Mouse (Mus musculus) bone marrow macrophage, adult 2 months (primary cell): ENCODE data around the gene Mroh2a.

Experiments used
- CTCF ChIP-seq: IDR thresholded peaks from 2 replicates; pipeline ENCODE4 v1.5.1; 2012; ENCODE audit warnings: low read depth, mild to moderate bottlenecking, low read length, moderate library complexity
- POLR2A ChIP-seq: IDR thresholded peaks from 2 replicates; pipeline ENCODE4 v1.6.1; 2012; ENCODE audit warnings: mild to moderate bottlenecking, low read depth, low read length, borderline replicate concordance

DNA sequence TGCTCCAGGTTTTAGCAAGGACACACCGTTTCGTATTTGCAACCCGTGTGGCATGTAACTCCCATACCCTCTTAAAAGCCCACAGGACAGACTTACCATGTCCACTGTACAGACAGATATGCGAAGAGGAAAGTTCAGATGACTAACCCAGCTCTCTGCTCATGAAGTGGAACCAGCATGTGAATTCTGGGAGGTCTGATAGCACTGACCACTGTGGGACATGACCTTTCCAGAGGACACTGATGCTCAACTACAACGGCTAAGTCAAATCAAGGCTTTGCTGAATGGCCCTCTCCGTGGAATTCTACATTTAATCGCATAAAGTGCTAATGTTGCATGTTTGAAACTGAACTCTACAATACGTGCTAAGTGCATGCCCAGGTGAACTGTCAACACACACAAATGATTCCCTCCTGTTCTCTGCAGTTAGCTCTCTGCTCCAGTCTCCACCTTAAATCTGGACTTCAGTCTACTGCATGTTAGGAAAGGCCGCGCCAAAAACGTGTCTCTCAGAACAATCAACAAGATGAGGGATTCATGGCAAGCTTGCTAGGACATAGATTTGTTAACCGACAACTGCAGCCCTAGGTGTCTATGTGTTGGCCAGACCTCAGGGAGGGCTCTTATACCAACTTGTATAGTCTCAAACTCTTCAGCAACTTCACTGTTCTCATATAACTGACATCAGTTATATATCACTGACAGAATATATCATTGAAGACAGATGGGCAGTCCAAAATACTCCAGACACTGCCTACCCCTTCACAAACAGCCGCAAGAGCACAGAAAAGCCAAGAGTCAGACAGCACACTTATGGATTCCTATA is 49.1 kb downstream of the Mroh2a start:
- TF ChIP-seq CTCF (no peak), POLR2A (no peak)
